Mouse (Mus musculus): ENCODE results near the gene Adora1. TPM values are rescaled to one million over a fixed set of nuclear protein-coding genes. Genes with fewer than 3 reads are reported as not detected.
A peak's percentile ranks its signal among the peaks of the same experiment; 100 is the strongest.

Adora1 gene
- total RNA-seq, 2 experiments from 2014 or later: not detected

- no peak for ATAC-seq (replicated peaks; ENCODE audit: poor library complexity, severe bottlenecking)
Measured at GRCm38 (mm10) chr1:134217942-134218341, 17.3 kb downstream of the Adora1 start.

DNA sequence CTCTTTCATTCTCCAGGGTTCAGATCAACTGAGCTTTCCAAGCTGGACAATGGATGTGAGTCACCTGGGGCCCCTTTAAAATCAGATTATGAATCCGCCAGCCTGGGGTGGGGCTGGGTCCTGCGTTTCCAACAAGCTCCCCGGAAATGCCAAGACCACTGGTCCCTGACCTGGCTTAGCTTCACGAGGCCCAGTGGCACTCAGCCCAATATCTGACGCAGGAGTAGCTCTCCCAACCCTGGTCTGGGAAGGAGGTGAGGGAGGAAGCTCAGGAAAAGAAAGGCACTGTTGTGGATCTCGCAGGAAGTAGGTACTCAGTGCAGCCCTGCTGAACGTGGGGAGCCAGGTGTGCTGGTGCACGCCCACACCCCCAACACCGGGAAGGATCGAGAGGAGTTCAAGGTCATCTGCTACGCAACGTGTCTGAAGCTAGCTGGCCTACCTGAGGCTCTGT, 18.2 kb downstream of the Adora1 start:
- ATAC-seq (replicated peaks; ENCODE audit: poor library complexity, severe bottlenecking): no peak

- no peak for ATAC-seq (replicated peaks; ENCODE audit: poor library complexity, severe bottlenecking)
Measured at GRCm38 (mm10) chr1:134216629-134216971, 18.6 kb downstream of the Adora1 start.

- ATAC-seq (replicated peaks; ENCODE audit: poor library complexity, severe bottlenecking): no peak
Measured at GRCm38 (mm10) chr1:134215751-134216628, 19.2 kb downstream of the Adora1 start.

GRCm38 (mm10) chr1:134215059-134215458, 20.2 kb downstream of the Adora1 start:
- ATAC-seq (replicated peaks; ENCODE audit: poor library complexity, severe bottlenecking): no peak

DNA sequence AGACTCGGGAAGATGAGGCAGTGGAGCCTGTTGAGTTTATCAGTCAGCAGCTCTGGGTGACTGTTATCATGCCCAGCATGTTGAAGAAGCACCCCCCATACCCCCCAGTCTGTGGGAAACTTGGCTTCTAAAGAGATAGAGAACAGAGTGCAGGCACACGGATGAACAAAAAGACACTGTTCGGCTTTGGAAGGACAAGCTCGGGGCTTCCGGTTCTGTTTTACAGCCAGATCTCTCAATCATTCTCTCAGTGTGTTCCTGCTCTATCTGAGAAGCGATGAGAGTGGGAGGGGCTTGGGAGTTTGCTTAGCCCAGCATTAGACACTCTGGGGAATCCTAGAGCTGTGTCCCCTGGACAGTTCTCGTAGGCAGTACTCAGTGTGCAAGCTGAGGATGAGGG, 21.8 kb downstream of the Adora1 start:
- no peak for ATAC-seq (replicated peaks; ENCODE audit: poor library complexity, severe bottlenecking)

DNA sequence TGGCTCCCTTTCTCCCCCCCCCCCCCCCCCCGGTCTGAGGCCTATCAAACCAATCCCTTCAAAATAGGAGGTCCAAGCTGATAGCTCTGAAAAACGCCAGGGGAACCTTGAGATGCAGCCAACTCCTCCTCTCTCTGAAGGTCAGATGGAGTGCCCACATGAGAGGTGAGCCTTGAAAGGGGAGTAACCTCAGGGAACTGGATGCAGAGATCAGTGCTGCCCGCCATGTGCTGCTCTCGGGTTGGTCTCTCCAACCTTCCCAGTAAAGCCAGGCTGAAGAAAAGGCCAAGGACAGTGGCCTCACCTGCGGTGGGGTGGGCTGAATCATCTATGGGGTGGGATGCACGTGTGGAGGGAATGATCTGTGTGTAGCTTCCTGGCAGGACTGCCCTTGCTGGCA, 22.9 kb downstream of the Adora1 start:
- no peak for ATAC-seq (replicated peaks; ENCODE audit: poor library complexity, severe bottlenecking)

GRCm38 (mm10) chr1:134211631-134212030, 23.6 kb downstream of the Adora1 start:
- no peak for ATAC-seq (replicated peaks; ENCODE audit: poor library complexity, severe bottlenecking)

DNA sequence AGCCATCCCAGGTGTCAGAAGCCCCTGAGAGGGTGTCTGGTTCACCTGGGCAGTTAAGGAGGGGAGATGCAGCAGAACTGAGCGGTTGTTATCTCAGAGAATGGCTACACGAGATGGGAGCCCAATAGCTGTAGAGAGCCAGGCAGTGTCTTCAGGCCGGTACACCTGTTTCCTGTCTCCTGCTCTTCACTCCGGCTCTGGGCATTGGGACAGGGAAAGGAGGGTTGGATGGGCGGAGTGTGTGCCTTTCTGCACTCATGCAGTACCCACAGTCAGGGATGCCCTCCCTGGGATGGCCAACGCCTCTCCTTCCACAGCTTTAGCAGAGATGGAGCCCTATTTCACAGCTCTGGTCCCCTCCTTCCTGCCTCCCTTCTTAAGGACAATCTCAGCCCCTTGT, 24.2 kb downstream of the Adora1 start:
- no peak for ATAC-seq (replicated peaks; ENCODE audit: poor library complexity, severe bottlenecking)

- no peak for ATAC-seq (replicated peaks; ENCODE audit: poor library complexity, severe bottlenecking)
Measured at GRCm38 (mm10) chr1:134210179-134210755, 25.0 kb downstream of the Adora1 start.

- no peak for ATAC-seq (replicated peaks; ENCODE audit: poor library complexity, severe bottlenecking)
Measured at GRCm38 (mm10) chr1:134206085-134206484, 29.1 kb downstream of the Adora1 start.

- no peak; the same call in 1 of the 2 replicates for ATAC-seq (replicated peaks; ENCODE audit: poor library complexity, severe bottlenecking)
Measured at GRCm38 (mm10) chr1:134205296-134206018, 29.8 kb downstream of the Adora1 start.

DNA sequence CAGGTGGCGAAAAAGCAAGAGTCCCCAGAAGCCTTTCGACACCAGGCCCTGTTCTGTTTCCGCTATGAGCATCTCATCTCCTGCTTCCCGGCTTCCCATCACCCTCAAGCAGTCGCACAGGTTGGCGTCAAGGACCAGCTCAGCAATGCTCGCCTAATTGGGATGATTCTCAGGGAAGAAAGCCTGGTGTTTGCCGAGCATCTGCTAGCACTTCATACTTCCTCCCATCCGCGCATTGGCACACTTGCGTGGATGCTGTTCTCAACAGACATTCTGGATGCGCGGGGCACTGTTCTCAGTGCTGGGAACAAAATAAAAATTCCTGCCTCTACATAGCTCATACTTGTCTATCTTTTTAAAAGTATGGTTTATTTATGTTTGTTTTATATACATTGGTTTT, 31.0 kb downstream of the Adora1 start:
- no peak for ATAC-seq (replicated peaks; ENCODE audit: poor library complexity, severe bottlenecking)

DNA sequence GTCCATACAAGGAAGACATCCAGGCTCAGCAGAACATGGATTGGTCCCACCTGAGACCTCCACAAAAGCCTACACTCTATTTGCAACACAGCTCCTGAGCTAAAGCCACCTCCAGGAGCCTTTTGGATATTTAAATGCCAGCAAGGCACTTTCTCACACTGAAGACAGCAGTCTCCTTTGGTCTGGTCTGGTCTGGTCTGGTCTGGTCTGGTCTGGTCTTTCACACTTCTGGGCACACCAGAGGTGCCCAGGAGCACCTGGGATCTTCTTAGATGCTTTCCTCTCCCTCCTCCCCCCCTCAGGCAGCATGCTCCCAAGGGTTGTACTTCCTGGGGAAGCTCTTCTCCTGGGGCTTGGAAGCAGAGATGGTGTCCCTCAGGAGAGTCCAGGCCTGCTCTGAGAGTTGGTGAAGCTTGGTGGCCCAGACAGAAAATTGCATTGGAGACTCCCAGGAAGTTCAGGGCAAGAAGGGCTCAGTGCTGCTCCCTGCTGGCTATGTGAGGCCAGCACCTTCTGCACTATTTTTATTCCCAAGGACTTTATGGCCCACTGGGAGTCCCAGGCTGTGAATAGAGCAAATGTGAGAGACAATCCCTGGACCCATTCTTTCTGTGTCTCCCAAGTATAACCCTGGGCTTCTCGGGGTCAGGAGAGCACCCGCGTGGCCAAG, 33.3 kb downstream of the Adora1 start:
- peak; percentile 73 for ATAC-seq (replicated peaks; ENCODE audit: poor library complexity, severe bottlenecking)

- no peak for ATAC-seq (replicated peaks; ENCODE audit: poor library complexity, severe bottlenecking)
Measured at GRCm38 (mm10) chr1:134200998-134201686, 34.1 kb downstream of the Adora1 start.

- ATAC-seq (replicated peaks; ENCODE audit: poor library complexity, severe bottlenecking): no peak
Measured at GRCm38 (mm10) chr1:134200481-134200880, 34.8 kb downstream of the Adora1 start.

GRCm38 (mm10) chr1:134198197-134198995, 36.8 kb downstream of the Adora1 start:
- ATAC-seq (replicated peaks; ENCODE audit: poor library complexity, severe bottlenecking): no peak

DNA sequence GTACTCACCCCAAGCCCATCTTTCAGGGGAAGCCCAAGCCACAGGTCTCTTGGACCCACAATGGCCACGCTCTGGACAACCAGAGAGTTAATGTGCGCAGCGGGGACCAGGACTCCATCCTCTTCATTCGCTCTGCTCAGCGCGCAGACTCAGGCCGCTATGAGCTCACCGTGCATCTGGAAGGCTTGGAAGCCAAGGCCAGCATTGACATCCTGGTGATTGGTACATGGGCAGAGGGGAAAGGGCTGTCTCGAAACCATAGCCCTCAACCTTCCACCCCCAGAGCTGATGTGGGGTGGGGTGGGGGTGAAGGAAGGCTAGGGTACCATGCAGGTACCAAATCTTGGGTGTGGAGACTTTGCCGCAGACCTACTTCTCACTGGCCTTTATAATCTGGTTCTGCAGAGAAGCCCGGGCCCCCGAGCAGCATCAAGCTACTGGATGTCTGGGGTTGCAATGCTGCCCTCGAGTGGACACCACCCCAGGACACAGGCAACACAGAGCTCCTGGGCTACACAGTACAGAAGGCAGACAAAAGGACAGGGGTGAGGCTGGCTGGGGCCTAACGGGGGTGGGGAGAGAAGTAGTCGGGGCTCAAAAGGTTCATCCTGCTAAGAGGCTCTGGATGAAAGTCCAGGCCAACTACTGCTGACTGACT, 37.8 kb downstream of the Adora1 start:
- no peak for ATAC-seq (replicated peaks; ENCODE audit: poor library complexity, severe bottlenecking)

DNA sequence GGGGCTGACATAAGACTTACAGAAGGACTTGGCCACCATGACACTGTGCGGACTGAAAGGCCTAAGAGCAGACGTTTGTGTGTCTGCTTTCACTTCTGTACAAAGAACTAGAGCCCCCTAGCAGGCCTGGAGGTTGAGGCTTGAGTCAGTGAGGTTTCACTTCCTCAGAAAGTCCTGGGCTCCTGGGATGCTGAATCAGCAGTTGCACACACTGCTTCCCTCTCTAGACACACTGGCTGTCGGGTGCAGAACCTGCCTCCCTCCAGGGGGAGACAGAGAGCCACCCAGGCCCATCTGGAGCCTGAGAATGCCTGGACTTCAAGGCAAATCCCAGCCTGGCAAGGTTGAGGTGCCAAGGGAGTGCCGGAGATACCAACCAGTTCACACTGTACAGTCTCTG, 38.8 kb downstream of the Adora1 start:
- ATAC-seq (replicated peaks; ENCODE audit: poor library complexity, severe bottlenecking): peak; percentile 97

Data from granulocyte monocyte progenitor cell, adult 5-6 weeks (primary cell).